Comparison of ENCODE assay signal across 17 mouse cellular contexts in the genomic region with DNA sequence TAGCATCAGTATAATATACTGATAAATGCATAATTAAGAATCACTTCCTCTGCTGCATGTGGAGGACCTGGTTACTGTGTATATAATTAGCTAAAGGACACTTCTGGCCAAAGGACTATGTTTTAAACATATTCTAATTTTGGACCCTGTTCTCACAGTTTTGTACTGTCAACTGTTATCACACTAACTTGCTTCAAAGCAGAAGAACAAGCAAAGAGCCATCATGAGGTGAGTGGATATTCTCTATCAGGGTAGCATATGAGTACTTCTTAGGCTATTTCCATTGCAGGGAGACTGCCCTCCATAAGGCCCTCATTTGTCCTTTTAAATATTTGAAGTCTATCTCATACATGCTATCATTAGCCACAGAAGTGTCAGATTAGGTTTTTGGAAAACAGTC.
"Had no signal": no experiment of that assay in that cellular context is flagged by ENCODE, and none has a peak within 500 bp of the region (broad histone marks: within the 10 kb centered on the region; RNA-seq: fewer than 3 reads in every experiment).

No protein-coding gene starts in this region.

- H3K27ac ChIP-seq: lung, embryonic 15.5 days; macrophage; midbrain, embryonic 13.5 days; midbrain, embryonic 15.5 days; neural tube, embryonic 12.5 days; stomach, embryonic 15.5 days; stomach, postnatal 0 days had no signal

- H3K27me3 ChIP-seq: lung, embryonic 15.5 days; megakaryocyte, embryonic 14.5 days; midbrain, embryonic 13.5 days; midbrain, embryonic 15.5 days; neural tube, embryonic 12.5 days; stomach, embryonic 15.5 days had no signal

- H3K4me2 ChIP-seq: lung, embryonic 15.5 days; midbrain, embryonic 11.5 days; midbrain, embryonic 13.5 days; midbrain, embryonic 15.5 days; neural tube, embryonic 12.5 days; stomach, embryonic 15.5 days had no signal

- ATAC-seq: lung, postnatal 0 days; midbrain, embryonic 13.5 days; midbrain, embryonic 15.5 days had no signal

- H3K4me3 ChIP-seq: lung, embryonic 15.5 days; megakaryocyte, embryonic 14.5 days; midbrain, embryonic 13.5 days; midbrain, embryonic 15.5 days; neural tube, embryonic 12.5 days; stomach, embryonic 15.5 days had no signal

- H3K9me3 ChIP-seq: lung, embryonic 15.5 days; megakaryocyte, embryonic 14.5 days; midbrain, embryonic 13.5 days; midbrain, embryonic 15.5 days; neural tube, embryonic 12.5 days; stomach, embryonic 15.5 days had no signal

- H3K4me1 ChIP-seq: midbrain, embryonic 13.5 days; midbrain, embryonic 15.5 days; neural tube, embryonic 12.5 days; stomach, embryonic 15.5 days had no signal

- H3K36me3 ChIP-seq: lung, embryonic 15.5 days; midbrain, embryonic 13.5 days; midbrain, embryonic 15.5 days; neural tube, embryonic 12.5 days; stomach, embryonic 15.5 days had no signal

- DNase-seq: lung, adult 2 months; lung, postnatal 14 days; lung, postnatal 36 days; right cerebral cortex, postnatal 14 days; thymus, adult 2 months; thymus, postnatal 25 days; thymus, postnatal 4 days had no signal

- H3K9ac ChIP-seq: lung, embryonic 15.5 days; midbrain, embryonic 13.5 days; midbrain, embryonic 15.5 days; neural tube, embryonic 12.5 days; stomach, embryonic 15.5 days had no signal
